Mouse (Mus musculus) urinary bladder, postnatal 25 days (tissue): Measurements from ENCODE around the gene Gm5105.

ENCODE experiments used
- DNase-seq: peaks from one replicate; pipeline ENCODE4 v3.0.0; 2022; ENCODE audit warnings: low spot score

Gm5105 gene

DNA sequence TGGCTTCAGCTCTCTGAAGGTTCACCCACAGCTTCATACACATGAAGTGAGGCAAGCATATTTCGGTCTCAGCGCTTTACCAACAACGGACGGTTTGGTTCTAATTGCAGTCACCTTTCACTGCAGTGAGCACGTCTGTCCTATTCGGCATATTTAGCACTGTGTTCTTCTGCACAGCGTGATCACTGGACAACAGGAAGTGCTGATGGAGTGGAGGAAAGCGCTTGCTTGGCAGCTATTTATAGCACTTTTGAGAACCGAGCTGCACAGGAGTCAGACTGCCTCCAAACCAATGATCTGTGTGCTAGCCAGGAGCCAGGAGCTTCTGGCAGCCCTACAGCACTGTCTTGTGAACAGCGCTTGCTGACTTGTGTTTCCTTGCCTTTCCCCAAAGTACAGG, 40.9 kb downstream of the Gm5105 start:
- no peak for DNase-seq

DNA sequence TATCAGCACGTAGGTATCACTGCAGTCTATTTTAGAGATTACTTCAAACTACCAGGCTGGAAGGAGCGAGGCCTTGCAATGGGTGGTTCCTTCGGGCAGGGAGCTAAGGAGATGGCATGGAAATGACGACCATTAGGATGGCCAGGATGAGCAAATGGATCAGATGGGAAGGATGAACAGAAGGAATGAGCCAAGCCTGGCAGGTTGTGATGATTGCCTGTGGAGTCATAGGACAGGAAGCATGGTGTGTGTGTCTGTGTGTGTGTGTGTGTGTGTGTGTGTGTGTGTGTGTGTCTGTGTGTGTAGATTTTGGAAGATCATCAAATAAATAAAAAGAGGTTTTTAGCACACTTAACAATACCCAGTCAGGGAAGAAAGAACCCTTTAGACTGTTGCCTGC, 44.5 kb downstream of the Gm5105 start:
- no peak for DNase-seq

DNA sequence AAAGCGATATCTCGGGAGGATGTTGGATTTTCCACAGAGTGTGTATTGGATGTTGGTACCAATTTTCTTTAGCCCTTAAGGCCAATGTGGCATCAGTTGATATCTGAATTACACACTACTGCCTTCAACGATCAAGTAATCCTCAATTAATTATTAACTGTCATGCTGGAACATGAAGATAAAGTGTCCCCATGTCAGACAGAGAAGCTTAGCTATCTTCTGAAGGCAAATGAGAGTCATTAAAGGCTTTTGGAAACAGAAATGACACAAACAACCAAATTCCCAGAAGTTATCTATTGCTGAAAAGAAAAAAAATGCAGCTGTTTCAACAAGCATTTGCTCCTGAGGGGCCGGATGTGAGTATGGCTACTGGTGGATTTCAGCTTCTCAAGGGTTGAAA, 45.2 kb downstream of the Gm5105 start:
- no peak for DNase-seq

DNA sequence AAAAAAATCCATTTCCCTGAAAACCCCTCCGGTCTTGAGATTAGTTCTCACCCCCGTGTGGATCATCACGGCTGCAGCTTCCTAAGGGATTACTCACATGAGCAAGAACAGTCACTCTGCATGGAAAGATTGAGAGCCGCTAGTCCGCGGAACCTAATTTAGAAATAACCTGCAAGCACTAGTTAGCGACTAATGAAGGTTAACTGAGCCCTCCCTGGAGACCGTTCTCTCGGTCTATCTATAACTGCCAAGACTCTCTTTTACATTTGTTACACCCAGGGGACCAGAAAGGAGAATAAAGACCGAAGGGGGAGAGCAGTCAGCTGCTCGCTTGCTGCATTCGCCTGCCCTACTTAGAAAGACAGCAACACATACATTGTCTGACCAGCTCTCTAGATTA, 50.4 kb downstream of the Gm5105 start:
- no peak for DNase-seq

DNA sequence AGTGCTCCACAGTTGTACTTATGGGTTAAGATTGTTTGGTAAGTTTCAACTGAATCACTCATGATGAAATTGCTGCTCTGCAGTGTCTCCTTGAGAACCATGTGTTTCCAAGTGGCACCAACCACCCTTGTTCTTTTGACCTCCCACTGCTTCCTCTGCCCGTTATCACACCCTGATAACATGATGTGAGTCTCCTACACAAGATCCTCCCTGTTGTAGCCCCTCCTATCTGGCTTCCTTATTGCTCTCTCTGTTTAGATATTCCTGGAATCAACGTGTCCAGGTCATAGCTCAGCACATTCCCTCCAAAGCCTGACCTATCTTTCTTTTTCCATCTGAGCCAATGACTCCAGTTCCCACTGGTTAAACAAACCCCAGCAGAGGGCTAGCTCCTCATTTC, 52.5 kb downstream of the Gm5105 start:
- no peak for DNase-seq

DNA sequence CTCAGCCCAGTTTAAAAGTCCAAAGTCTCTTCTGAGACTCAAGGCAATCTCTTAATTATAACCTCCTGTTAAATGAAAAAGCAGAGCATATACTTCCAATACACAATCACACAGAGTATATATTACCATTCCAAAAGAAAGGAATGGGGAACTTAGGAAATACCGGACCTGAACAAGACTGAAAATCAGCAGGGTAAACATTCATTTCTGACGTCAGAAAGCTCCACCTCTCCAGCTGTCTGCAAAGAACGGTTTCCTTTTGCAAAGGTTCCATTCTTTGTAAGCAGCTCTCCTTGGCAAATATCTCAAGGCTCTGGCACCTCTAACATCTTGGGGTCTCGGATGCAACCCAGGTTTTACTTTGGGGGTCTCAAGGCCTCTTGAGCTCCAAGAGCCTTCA, 54.8 kb downstream of the Gm5105 start:
- DNase-seq, result no peak

DNA sequence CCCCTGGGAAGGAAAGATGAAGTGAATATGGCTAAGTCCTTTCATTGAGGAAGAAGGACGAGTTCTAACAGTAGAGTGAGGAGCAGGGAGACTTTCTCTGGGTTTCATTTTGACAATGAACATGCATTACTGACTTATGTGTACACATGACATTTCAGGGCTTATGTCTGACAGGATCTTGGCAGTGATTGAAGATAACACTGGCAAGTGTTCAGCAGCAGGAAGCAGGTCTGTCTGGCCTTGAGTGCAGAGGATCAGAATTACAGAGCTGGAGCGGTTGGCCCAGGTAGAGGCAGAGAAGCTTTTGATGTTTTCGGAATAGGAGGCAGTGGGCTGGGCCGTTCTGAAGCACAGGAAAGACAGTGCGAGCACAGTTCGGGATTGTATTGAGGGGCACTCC, 59.0 kb downstream of the Gm5105 start:
- DNase-seq, result no peak

DNA sequence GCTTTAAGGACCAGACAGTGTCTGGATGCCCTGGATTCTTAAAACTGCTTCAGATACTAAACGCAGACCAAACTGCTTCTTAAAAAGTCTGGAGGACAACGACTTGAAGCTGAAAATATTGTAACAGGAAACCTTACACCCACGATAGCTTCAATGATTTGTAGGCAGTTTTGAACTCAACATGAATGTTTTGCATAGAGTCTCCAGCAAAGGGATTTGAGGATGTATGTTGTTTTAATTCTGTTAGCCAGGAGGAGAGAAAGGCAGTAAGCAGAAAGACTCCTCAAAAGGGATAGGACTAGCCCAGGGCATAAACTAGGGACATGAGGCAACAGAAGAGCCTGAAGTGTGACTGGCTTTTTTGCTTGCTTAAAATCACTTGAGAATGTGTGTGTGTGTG, 60.3 kb downstream of the Gm5105 start:
- no peak for DNase-seq

DNA sequence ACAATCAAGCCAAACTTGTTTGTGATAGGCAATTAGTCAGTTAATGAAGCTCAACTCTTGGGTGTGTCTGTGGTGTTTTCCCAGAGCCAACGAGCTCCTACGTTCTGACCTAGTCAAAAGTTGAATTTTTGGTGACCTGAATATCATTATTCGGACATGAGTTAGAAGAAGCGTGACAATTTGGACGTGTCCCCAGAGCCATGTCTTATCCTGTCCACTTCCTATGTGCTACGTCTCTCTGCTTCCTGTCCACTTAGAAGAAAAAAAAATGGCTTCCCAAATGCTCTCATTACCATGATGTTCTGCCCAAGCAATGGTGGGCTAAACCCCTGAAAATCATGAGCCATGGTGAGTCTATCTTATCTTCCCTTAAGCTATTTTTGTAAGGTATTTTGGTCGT, 63.9 kb downstream of the Gm5105 start:
- no peak for DNase-seq

DNA sequence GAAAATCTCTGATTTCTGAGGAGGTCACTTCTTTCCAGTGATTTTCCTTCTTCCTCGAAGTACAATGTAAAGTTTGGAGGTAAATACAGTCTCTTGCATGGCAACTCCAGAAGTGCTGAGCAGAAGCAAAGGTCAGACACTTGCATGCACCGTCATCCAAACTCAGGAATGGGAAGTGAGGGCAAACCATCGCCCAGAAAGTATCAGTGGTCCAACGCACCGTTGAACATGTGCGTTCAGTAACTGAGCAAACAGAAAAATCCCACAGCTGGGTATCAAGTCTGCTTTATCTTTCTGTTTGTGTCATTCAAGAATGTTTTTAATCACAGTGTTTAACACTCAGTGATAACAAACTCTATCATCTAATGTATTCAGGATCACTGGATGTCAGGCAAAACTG, 64.6 kb downstream of the Gm5105 start:
- no peak for DNase-seq

DNA sequence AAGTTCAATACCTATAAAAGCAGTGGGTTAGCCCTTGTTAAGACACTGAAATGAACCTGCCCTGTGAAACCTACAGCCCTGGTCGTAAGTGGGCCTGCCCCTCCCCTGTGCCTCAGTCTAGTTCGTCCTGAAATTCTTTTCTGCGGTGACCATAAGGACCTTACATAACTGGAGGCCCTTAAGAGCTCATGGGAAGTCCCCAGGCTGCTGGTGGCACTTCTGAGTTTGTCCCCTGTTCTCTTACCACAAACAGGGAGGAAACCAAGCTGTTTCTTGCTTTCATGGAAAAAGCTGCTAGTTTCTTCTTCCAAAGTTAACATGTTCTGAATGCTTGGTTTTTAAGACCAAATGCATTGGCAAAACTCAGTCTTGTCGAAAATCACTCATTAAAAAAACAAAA, 65.3 kb downstream of the Gm5105 start:
- DNase-seq, result no peak

DNA sequence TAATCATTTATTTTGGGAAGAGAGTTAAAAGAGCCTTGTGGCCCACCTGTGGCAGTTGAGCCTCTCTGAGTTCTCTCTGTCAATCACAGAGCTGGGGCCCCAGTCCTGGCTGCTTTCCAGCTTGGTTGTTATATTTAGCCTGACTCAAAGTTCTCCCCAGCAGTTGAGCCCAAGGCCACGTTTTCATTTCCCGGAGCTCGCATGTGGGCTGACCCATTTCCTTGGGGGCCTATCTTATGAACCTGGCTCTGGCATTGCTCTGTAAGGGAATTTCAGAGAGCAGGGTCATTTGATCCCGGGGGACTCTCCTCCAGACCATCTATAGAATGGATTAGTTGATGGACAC, 66.5 kb downstream of the Gm5105 start:
- no peak for DNase-seq

DNA sequence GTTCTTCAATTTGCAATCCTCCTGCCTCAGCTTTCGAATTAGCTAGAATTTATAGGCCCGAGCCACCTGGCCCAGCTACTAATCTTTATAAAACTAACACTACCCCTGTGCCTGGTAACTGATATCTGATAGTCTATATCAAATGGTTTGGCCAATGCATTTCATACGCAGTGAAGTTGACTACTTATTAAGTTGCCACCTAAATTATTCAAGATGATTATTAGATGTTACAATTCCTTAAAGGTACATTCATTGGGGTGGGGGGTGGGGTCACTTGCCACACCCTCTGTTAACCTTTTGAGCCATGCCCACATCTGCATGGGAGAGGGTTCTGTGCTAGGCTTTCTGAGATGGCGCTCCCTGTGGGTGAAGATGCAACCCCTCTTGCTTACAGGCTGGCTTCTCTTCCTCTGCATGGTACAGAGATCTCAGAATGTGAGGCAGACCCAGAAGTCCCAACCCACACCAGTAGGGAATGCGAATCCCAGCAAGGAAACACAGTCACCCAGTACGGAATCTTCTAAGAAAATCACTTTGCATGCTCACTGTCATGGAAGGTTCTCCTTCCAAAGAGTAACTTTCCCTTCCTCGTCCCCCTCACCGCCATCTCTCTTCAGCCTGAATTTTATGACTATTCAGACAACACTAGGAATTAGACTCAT, 67.0 kb downstream of the Gm5105 start:
- DNase-seq, result no peak

DNA sequence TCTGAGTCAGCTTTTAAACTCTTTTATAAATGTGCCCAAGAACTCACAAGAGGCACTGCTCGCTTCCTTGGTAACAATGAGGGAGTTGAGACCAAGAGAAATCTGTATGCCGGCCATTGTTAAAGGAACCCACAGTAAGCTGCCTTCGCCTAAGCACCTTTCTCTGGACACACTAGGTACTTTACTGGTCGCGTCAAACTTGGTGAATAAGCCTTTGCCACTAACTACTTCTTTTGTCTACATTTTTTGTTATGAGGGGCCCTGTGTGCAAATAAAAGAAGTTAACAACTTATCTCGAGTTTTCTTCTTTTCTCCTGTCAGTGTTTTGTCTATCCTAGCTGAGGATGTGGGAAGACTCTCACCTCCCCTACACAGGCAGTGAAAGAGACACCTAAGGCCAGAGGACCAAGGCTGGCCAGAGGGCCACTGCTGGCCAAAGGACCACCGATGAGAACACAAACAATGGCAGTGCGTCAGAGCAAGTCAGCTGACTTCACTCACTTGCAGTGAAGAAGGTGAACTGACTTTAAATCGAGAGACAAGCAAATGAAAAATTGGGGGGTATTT, 67.9 kb downstream of the Gm5105 start:
- no peak for DNase-seq
